Mouse (Mus musculus) layer of hippocampus, adult 18-20 months (tissue): ENCODE measurements around the gene Extl2. TPM values are rescaled to one million over a fixed set of nuclear protein-coding genes. Genes with fewer than 3 reads are reported as not detected.

Experiments used
- DNase-seq, 2 experiments: peaks; one replicate each; pipeline ENCODE4 v3.0.0; 2022; ENCODE audit warnings: low spot score in 2 of 2
- microRNA-seq, 2 experiments: library from miRNA; unstranded; fragments of <30 nt; microRNA quantifications; one replicate each; pipeline ENCODE4 v1.2.0; 2021
- total RNA-seq, 2 experiments: library from RNA; stranded (reverse); gene quantifications; 2 replicates each; pipeline ENCODE4 v1.2.3; 2021

Gene Extl2
- total RNA-seq, 2 experiments from 2014 or later, result 66.3 to 67.0 TPM

DNA sequence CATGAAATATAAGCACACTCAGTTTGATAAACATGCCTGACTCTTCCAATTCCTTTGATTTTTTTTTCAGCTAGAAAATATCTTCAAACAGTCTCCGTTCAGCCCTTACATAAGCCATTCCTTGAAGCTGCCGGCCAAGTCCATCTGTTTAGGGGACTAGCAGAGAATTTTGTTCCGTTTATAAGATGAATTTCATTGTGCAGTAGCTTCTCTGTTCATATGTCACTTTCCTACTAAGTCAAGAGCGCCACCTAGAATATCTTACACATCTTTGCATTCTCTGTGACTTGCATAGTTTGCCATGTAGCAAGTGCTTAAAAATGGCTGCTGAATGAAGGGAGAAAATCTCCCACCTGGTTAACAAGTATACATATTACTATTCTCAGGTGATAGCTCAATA, 71.2 kb downstream of the Extl2 start:
- peak in 1 of 2 experiments; percentile 36 for DNase-seq

Small RNA genes lying within 50 kb of the gene (microRNA-seq; reads per million reads assigned to microRNA genes)
- 0 reads per million in 2 experiments for gene Mir669n

Other genes with a start within 250 kb of the Extl2 start
- 10 to 100 TPM; 11.1 to 13.4 TPM for gene Dph5, start 119.6 kb upstream of the Extl2 start, total RNA-seq
- gene Slc30a7, start 56 bp upstream of the Extl2 start, total RNA-seq, result 10 to 100 TPM; 23.1 to 26.8 TPM
- 10 to 100 TPM; 15.4 to 19.3 TPM for gene Vcam1, start 122.2 kb downstream of the Extl2 start, total RNA-seq
- gene Gpr88, start 246.0 kb downstream of the Extl2 start, total RNA-seq, result 1 to 10 TPM; 2.0 to 3.2 TPM